Mouse (Mus musculus) neural tube, embryonic 10.5 days (tissue): ENCODE results near the gene Gm20662.

Experiments used
- DNase-seq: peaks from one replicate; pipeline ENCODE4 v3.0.0-alpha.2; 2017; ENCODE audit warnings: low spot score; ENCODE audit errors: extremely low spot score

Gene Gm20662

DNA sequence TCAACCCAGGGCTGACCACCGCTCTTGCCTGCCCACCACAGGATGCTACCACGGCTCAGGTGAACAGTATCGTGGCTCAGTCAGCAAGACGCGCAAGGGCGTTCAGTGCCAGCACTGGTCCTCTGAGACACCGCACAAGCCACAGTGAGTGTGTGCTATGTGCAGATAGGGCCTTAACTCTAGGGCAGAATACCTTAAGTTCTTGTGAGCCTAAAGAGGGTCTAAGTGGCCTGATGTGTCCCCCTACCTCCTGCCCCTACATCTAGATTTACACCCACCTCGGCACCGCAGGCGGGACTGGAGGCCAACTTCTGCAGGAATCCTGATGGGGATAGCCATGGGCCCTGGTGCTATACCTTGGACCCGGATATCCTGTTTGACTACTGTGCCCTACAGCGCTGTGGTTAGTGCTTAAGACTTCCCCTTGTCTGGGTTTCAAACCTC lies 86.9 kb downstream of the Gm20662 start, which contains the start of gene Rnf123:
Rnf123 (minus strand) TSS at position 359 of the 444 bp plus-strand sequence.
- DNase-seq, result no peak

DNA sequence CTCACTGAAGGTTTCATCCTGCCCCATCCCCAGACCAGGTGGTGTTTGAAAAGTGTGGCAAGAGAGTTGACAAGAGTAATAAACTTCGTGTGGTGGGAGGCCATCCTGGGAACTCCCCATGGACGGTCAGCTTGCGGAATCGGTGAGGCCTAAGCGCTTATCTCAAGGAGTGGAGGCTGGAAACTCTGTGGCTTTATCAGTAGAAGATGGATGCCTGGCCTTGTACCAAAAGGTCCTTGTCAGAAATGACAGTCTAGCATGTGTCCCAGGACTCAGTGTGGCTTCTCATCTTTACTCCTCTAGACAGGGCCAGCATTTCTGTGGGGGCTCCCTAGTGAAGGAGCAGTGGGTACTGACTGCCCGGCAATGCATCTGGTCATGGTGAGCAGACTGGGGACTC lies 87.4 kb downstream of the Gm20662 start:
- DNase-seq, result no peak

DNA sequence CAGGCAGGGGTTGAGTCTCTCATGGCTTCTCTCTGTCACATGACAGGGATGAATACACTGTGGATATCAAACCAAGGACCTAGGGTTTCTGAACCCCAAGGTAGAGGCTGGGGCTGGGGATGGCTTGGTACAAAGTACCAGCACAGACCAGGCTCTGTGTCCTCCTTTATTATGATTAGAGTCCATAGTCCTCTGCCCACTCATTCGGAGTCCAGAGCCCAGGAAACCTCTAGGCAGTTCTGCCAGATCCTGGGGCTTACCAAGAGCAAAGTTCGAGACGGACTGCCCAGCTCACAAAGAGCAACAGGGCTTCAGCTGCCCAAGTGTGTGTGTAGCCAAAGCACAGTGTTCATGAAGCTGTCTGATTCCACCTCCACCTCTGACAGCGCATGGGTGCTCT lies 89.1 kb downstream of the Gm20662 start:
- DNase-seq, result no peak

DNA sequence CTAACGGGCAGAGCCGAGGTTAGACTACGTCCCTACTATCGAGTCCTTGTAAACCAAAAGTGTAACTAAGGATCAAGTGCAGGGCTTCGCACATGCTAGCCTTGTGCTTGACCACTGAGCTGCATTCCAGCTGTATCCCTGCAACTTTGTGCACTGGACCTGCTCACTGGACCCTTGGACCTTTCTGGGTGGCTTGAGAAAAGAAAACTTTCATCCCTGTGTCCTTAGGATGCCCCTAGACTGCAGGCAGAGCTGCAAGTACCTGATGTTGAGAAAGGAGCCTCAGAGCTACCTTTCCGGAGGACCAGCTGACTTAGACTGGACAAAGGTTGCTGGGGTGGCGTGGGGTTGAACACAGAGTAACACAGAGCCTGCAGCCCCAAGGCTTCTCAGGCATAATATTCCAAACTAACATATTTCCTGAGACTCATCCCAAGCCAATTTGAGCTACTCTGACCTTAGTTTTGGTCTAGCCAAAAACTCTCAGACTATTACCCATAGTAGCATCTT lies 94.5 kb downstream of the Gm20662 start:
- no peak for DNase-seq

DNA sequence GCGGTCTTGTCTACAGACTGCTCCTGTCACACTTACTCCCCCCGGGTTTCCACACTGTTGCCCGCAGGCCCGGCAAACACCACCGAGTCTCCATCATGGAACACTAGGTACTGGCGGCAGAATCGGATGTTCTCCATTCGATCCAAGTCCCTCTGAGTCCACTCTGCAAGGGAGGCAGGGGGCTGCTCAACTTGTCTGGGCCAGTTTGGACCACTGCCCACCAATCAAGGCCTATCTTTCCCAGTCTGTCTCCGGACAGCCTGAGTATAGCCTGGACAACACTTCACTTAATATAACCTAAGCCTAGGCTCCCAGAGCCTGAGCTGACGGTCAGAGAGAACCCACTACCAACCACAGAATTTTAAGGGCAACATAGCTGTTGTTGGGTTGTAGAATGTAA lies 97.4 kb downstream of the Gm20662 start:
- DNase-seq, result no peak

DNA sequence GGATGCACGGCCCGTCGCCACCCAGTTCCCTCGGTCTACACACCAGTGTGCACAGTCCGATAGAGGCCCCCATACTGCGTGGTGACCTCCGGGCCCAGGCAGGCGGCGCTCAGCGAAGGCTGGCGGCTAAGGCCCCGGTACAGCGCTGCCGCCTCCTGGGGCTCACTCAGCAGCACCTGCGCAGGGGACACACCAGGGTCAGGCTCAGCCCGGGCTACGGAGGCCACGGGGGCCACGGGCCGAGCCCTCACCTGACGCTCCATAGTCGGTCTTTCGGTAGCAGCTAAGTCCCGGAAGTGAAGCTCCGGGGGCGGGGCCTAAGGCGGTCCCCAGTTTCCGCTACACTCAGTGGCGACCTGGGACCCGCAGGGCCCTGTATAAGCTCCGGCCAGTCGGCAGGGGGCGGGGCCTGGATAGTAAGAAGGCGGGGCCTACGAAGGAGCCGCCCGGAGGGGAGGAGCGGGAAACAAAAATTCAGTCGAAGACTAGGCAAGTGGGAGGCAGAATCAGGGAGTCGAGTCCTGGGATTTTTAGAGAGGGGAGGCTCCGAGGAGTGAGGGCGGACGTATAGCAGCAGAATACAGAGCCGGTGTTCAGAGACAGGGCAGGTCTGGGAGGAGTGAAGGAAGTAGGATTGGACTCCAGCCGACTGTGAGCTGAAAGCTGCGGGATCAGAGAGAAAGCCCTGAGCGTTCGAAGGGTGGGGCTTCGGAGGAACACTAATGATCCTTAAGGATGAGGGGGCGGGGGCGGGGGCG lies 98.2 kb downstream of the Gm20662 start, which contains the start of gene Apeh:
Apeh (minus strand) TSS at position 423 of the 758 bp plus-strand sequence.
- peak; percentile 94 for DNase-seq
